Mouse (Mus musculus) myocyte (in vitro differentiated cells): ENCODE results near the gene Tex13c3.
"Not testable (repeated sequence)": the region's sequence is repeated elsewhere in the genome, so short reads cannot be mapped to it uniquely, and the experiment has no call there.

Experiments
- POLR2AphosphoS2 ChIP-seq: IDR thresholded peaks from one replicate; pipeline ENCODE4 v1.6.1; 2011; ENCODE audit warnings: low read depth, control low read depth; ENCODE audit not compliant: insufficient read length
- SRF ChIP-seq: IDR thresholded peaks from one replicate; pipeline ENCODE4 v1.6.1; 2011; ENCODE audit warnings: low read depth; ENCODE audit not compliant: control insufficient read depth, insufficient read length

GRCm38 (mm10) chrX:19481219-19481618 lies at the start of gene Tex13c3:
- not testable (repeated sequence) for TF ChIP-seq SRF, POLR2AphosphoS2
